Mouse (Mus musculus): Measurements from ENCODE around the gene Mybbp1a. TPM values are rescaled to one million over a fixed set of nuclear protein-coding genes. Genes with fewer than 3 reads are reported as not detected.

The Mybbp1a gene
- polyA plus RNA-seq, 1 experiment from 2014 or later, result 175 TPM

- H3K36me3 ChIP-seq (ENCODE audit: control insufficient read depth, insufficient read depth, low read length), result no peaks in the 10 kb centered on the region
- H3K4me1 ChIP-seq (ENCODE audit: control insufficient read depth, insufficient read depth, low read length), result peaks cover 9% of the 10 kb centered on the region
- H3K4me3 ChIP-seq (ENCODE audit: low read depth, low read length), result no peak overlapping the region
- H3K27ac ChIP-seq (replicated peaks; ENCODE audit: low read depth, low read length), result no peak overlapping the region
- no peak for DNase-seq (ENCODE audit: low spot score)
- H3K27me3 ChIP-seq (ENCODE audit: control insufficient read depth, insufficient read depth, low read length), result peaks cover 28% of the 10 kb centered on the region
- no peaks in the 10 kb centered on the region for H3K9me3 ChIP-seq (ENCODE audit: control insufficient read depth, low read length)
- H3K9ac ChIP-seq (ENCODE audit: low read length), result no peak overlapping the region
- H3K4me2 ChIP-seq (ENCODE audit: low read depth, severe bottlenecking), result no peak overlapping the region
- no peak for ATAC-seq (ENCODE audit: insufficient number of reproducible peaks, low FRiP score, low TSS enrichment, low read depth)
- 68% methylated on average over 15 of the region's 15 CpGs for WGBS
Observed at GRCm38 (mm10) chr11:72491130-72491960, 50.2 kb downstream of the Mybbp1a start.

- no peak overlapping the region for H3K4me2 ChIP-seq (ENCODE audit: low read depth, severe bottlenecking)
- no peaks in the 10 kb centered on the region for H3K9me3 ChIP-seq (ENCODE audit: control insufficient read depth, low read length)
- 52% methylated on average over 8 of the region's 8 CpGs for WGBS
- peaks cover 10% of the 10 kb centered on the region for H3K27me3 ChIP-seq (ENCODE audit: control insufficient read depth, insufficient read depth, low read length)
- H3K27ac ChIP-seq (replicated peaks; ENCODE audit: low read depth, low read length), result no peak overlapping the region
- H3K36me3 ChIP-seq (ENCODE audit: control insufficient read depth, insufficient read depth, low read length), result no peaks in the 10 kb centered on the region
- peak; percentile 78 for DNase-seq (ENCODE audit: low spot score)
- ATAC-seq (ENCODE audit: insufficient number of reproducible peaks, low FRiP score, low TSS enrichment, low read depth), result no peak
- H3K4me3 ChIP-seq (ENCODE audit: low read depth, low read length), result no peak overlapping the region
- peaks cover under 1% of the 10 kb centered on the region for H3K4me1 ChIP-seq (ENCODE audit: control insufficient read depth, insufficient read depth, low read length)
- H3K9ac ChIP-seq (ENCODE audit: low read length), result no peak overlapping the region
Observed at GRCm38 (mm10) chr11:72494046-72494988, 53.2 kb downstream of the Mybbp1a start.

- 46% methylated on average over 3 of the region's 3 CpGs for WGBS
- no peak overlapping the region for H3K4me3 ChIP-seq (ENCODE audit: low read depth, low read length)
- no peak overlapping the region for H3K4me2 ChIP-seq (ENCODE audit: low read depth, severe bottlenecking)
- H3K36me3 ChIP-seq (ENCODE audit: control insufficient read depth, insufficient read depth, low read length), result no peaks in the 10 kb centered on the region
- ATAC-seq (ENCODE audit: insufficient number of reproducible peaks, low FRiP score, low TSS enrichment, low read depth) (no peak), DNase-seq (ENCODE audit: low spot score) (no peak)
- no peaks in the 10 kb centered on the region for H3K27me3 ChIP-seq (ENCODE audit: control insufficient read depth, insufficient read depth, low read length)
- H3K27ac ChIP-seq (replicated peaks; ENCODE audit: low read depth, low read length), result no peak overlapping the region
- no peak overlapping the region for H3K9ac ChIP-seq (ENCODE audit: low read length)
- H3K4me1 ChIP-seq (ENCODE audit: control insufficient read depth, insufficient read depth, low read length), result no peaks in the 10 kb centered on the region
- H3K9me3 ChIP-seq (ENCODE audit: control insufficient read depth, low read length), result no peaks in the 10 kb centered on the region
Observed at GRCm38 (mm10) chr11:72496066-72496465, 54.9 kb downstream of the Mybbp1a start.

GRCm38 (mm10) chr11:72496775-72497174 is 55.6 kb downstream of the Mybbp1a start:
- DNase-seq (ENCODE audit: low spot score), result no peak
- 0 out of 2 replicates have a peak, but pooled peaks cover 2% of the 10 kb centered on the region for H3K4me1 ChIP-seq (ENCODE audit: control insufficient read depth, insufficient read depth, low read length)
- H3K36me3 ChIP-seq (ENCODE audit: control insufficient read depth, insufficient read depth, low read length), result no peaks in the 10 kb centered on the region
- no peak overlapping the region for H3K4me3 ChIP-seq (ENCODE audit: low read depth, low read length)
- H3K9ac ChIP-seq (ENCODE audit: low read length), result no peak overlapping the region
- ATAC-seq (ENCODE audit: insufficient number of reproducible peaks, low FRiP score, low TSS enrichment, low read depth), result no peak
- no peaks in the 10 kb centered on the region for H3K27me3 ChIP-seq (ENCODE audit: control insufficient read depth, insufficient read depth, low read length)
- no peaks in the 10 kb centered on the region for H3K9me3 ChIP-seq (ENCODE audit: control insufficient read depth, low read length)
- H3K4me2 ChIP-seq (ENCODE audit: low read depth, severe bottlenecking), result no peak overlapping the region
- no peak overlapping the region for H3K27ac ChIP-seq (replicated peaks; ENCODE audit: low read depth, low read length)
- WGBS, result 59% methylated on average over 1 of the region's 1 CpGs

- no peak overlapping the region for H3K9ac ChIP-seq (ENCODE audit: low read length)
- H3K4me3 ChIP-seq (ENCODE audit: low read depth, low read length), result no peak overlapping the region
- no peak for DNase-seq (ENCODE audit: low spot score)
- no peak for ATAC-seq (ENCODE audit: insufficient number of reproducible peaks, low FRiP score, low TSS enrichment, low read depth)
- 0 out of 2 replicates have a peak, but pooled peaks cover 2% of the 10 kb centered on the region for H3K4me1 ChIP-seq (ENCODE audit: control insufficient read depth, insufficient read depth, low read length)
- no peaks in the 10 kb centered on the region for H3K27me3 ChIP-seq (ENCODE audit: control insufficient read depth, insufficient read depth, low read length)
- no peak overlapping the region for H3K4me2 ChIP-seq (ENCODE audit: low read depth, severe bottlenecking)
- no peaks in the 10 kb centered on the region for H3K36me3 ChIP-seq (ENCODE audit: control insufficient read depth, insufficient read depth, low read length)
- no peak overlapping the region for H3K27ac ChIP-seq (replicated peaks; ENCODE audit: low read depth, low read length)
- no peaks in the 10 kb centered on the region for H3K9me3 ChIP-seq (ENCODE audit: control insufficient read depth, low read length)
- WGBS, result 19% methylated on average over 4 of the region's 4 CpGs
Observed at GRCm38 (mm10) chr11:72497367-72497766, 56.2 kb downstream of the Mybbp1a start.

GRCm38 (mm10) chr11:72500139-72500538 is 59.0 kb downstream of the Mybbp1a start:
- Histone ChIP-seq H3K4me1 (ENCODE audit: control insufficient read depth, insufficient read depth, low read length) (0 out of 2 replicates have a peak, but pooled peaks cover 2% of the 10 kb centered on the region), H3K4me2 (ENCODE audit: low read depth, severe bottlenecking) (no peak overlapping the region), H3K4me3 (ENCODE audit: low read depth, low read length) (no peak overlapping the region), H3K27me3 (ENCODE audit: control insufficient read depth, insufficient read depth, low read length) (no peaks in the 10 kb centered on the region), H3K9me3 (ENCODE audit: control insufficient read depth, low read length) (no peaks in the 10 kb centered on the region), H3K27ac (replicated peaks; ENCODE audit: low read depth, low read length) (no peak overlapping the region), H3K36me3 (ENCODE audit: control insufficient read depth, insufficient read depth, low read length) (no peaks in the 10 kb centered on the region), H3K9ac (ENCODE audit: low read length) (no peak overlapping the region)
- DNase-seq (ENCODE audit: low spot score) (no peak), ATAC-seq (ENCODE audit: insufficient number of reproducible peaks, low FRiP score, low TSS enrichment, low read depth) (no peak)
- 89% methylated on average over 4 of the region's 4 CpGs for WGBS

Other genes starting within 250 kb of the Mybbp1a start
- gene Gm43951, start 234.5 kb upstream of the Mybbp1a start, polyA plus RNA-seq (2014; fragmentation: Nextera tagmentation; extraction: Ambion mirVana), result 0.09 and 0.23 TPM in 2 replicates
- 9.9 and 11.0 TPM in 2 replicates for gene 4933427D14Rik, start 233.9 kb upstream of the Mybbp1a start, polyA plus RNA-seq (2014; fragmentation: Nextera tagmentation; extraction: Ambion mirVana)
- gene Txndc17, start 233.8 kb upstream of the Mybbp1a start, polyA plus RNA-seq (2014; fragmentation: Nextera tagmentation; extraction: Ambion mirVana), result 184 and 188 TPM in 2 replicates
- gene Med31, start 225.8 kb upstream of the Mybbp1a start, polyA plus RNA-seq (2014; fragmentation: Nextera tagmentation; extraction: Ambion mirVana), result 46.3 and 52.7 TPM in 2 replicates
- 0.11 TPM in 1 of 2 replicates, not detected in the other for gene Slc13a5, start 174.1 kb upstream of the Mybbp1a start, polyA plus RNA-seq (2014; fragmentation: Nextera tagmentation; extraction: Ambion mirVana)
- gene Xaf1, start 139.7 kb upstream of the Mybbp1a start, polyA plus RNA-seq (2014; fragmentation: Nextera tagmentation; extraction: Ambion mirVana), result 1.9 and 2.5 TPM in 2 replicates
- gene Fbxo39, start 126.9 kb upstream of the Mybbp1a start, polyA plus RNA-seq (2014; fragmentation: Nextera tagmentation; extraction: Ambion mirVana), result not detected in 2 replicates
- gene Tekt1, start 78.9 kb upstream of the Mybbp1a start, polyA plus RNA-seq (2014; fragmentation: Nextera tagmentation; extraction: Ambion mirVana), result 4.8 and 6.3 TPM in 2 replicates
- 12.2 and 13.2 TPM in 2 replicates for gene Smtnl2, start 29.6 kb upstream of the Mybbp1a start, polyA plus RNA-seq (2014; fragmentation: Nextera tagmentation; extraction: Ambion mirVana)
- not detected in 2 replicates for gene Ggt6, start 5.8 kb upstream of the Mybbp1a start, polyA plus RNA-seq (2014; fragmentation: Nextera tagmentation; extraction: Ambion mirVana)
- 1.9 and 2.1 TPM in 2 replicates for gene Spns2, start 48.5 kb downstream of the Mybbp1a start, polyA plus RNA-seq (2014; fragmentation: Nextera tagmentation; extraction: Ambion mirVana)
- 0.07 TPM in 1 of 2 replicates, not detected in the other for gene Spns3, start 109.2 kb downstream of the Mybbp1a start, polyA plus RNA-seq (2014; fragmentation: Nextera tagmentation; extraction: Ambion mirVana)
- gene Ube2g1, start 165.9 kb downstream of the Mybbp1a start, polyA plus RNA-seq (2014; fragmentation: Nextera tagmentation; extraction: Ambion mirVana), result 94.7 and 96.3 TPM in 2 replicates
- 26.9 and 32.0 TPM in 2 replicates for gene Ankfy1, start 248.7 kb downstream of the Mybbp1a start, polyA plus RNA-seq (2014; fragmentation: Nextera tagmentation; extraction: Ambion mirVana)